Mouse (Mus musculus): ENCODE data around the gene Esr2. TPM values are rescaled to one million over a fixed set of nuclear protein-coding genes. Genes with fewer than 3 reads are reported as not detected.
A peak's percentile ranks its signal among the peaks of the same experiment; 100 is the strongest.
"Not testable (repeated sequence)": the region's sequence is repeated elsewhere in the genome, so short reads cannot be mapped to it uniquely, and the experiment has no call there.

Gene Esr2
- total RNA-seq, 2 experiments from 2014 or later, result not detected

DNA sequence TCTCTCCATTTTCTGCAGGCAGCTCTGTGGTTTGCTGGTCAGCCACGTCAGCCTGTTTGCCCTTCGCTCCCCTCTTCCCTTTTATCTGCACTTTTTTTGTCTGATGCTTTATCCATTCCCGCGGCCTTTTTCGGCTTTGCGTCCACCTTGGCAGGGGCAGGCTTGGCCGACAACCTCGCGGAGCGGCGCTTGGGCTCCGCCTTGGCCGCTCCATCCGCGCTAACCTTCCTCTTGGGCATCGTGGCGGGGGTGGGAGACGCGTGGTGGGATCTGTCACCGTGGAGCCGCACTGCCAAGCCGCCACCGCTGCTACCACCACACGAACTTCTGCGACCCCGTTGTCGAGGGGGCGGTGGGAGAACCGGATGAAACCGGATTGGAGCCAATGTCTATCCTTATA is 24.7 kb downstream of the Esr2 start:
- not testable (repeated sequence) for DNase-seq

DNA sequence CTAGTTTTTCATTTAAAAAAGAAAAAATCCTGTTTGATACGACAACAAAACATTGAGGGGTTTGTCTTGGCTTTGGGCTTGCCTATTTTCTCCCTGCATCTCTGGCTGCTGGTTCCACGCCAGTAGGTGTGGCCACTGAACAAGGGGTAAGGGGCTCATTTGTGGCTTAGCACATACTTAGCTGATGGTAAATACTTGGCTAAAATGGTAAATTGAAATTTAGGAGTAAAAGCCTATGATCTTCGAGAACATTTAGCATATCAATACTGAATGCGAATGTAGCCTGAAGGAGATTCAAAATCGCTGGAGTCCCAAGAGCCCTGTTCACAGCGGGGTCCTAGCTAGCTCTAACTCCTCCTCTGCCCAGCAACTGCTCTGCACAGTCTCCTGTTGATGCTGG is 40.4 kb downstream of the Esr2 start:
- DNase-seq, result no peak

DNA sequence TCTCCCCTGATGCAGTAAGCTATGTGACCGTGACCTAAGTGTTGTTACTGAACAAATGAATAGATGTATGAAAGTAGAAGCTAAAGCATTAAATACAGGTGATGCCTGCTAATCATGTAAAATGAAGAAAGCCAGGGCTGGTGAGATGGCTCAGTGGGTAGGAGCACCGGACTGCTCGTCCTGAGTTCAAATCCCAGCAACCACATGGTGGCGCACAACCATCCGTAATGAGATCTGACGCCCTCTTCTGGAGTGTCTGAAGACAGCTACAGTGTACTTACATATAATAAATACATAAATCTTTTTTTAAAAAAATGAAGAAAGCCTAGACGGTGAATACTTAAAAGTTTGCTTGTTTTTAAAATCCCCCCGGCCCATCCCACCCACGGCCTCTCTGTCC is 44.0 kb downstream of the Esr2 start:
- not testable (repeated sequence) for DNase-seq

DNA sequence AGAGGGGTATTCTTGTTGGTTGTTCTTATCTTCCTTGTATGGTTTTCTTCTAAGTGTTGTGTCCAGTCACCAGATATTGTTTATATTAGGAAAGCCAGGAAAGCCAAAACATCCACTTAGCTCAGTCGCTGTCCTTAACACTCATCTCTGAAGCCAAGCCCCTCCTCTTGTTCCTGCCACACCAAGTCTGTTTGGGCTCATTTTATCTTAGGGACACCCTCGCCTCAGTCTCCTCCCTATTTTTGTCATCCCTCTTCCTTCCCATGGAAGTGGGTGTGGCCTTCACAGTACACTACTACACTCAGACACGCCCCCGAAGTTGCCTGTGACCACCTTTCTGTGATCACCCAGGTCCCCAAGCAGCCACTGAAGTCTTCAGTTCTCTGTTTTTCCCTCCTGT is 44.5 kb downstream of the Esr2 start:
- no peak for DNase-seq

DNA sequence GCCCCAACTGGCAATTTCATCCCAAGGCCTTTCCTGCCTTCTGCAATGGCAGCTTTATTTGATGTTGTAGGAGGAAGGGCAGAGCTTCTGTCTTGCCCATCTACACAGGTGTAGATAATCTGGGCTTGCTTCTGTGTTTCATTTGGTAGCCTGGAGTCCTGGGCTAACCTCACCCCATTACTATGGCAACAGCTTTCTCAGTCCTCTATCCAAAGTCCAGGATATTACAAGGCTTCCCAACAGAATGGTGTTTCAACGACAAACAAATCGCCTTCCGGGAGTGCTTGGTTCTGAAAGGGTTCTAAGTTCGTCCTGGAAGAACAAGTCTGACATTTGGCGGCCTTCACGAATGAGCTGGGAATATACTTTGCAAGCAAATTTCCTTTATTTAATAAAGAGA is 46.2 kb downstream of the Esr2 start:
- DNase-seq, result no peak

DNA sequence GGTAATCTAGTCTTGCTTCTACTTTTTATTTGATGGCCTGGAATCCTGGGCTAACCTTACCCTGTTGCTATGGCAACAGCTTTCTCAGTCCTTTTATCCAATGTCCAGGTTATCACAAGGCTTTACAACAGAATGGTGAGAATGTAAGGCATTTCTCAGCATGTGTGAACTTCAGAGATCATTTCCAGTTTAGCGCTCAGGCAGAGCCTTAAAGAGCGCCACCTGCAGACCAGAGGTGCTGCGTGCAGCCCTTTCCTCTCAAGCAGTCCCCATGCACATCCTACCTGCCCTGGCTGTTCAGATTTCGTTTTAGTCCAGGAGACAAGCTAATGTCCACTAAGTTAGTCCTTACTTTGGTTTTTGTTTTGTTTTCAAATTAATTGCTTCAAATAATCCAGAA is 46.8 kb downstream of the Esr2 start:
- no peak for DNase-seq

DNA sequence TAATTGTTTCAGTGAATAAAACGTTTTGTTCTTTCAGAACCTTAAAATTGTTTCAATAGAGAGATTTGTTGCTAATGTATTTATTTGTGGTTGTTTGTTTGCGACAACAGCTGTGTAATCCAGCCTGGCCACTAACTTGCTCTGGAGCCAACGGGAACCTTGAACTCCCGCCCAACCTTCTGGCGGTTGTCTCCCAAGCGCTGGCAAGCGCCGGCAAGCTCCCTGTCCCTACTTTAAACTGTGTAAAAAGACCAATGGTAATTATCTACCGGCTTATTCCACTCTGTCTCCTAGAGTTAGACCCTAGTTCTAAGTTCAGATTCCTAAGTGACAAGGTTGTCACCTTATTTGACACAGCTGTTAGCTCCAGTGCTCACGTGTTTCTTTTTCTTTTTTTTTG is 48.2 kb downstream of the Esr2 start:
- DNase-seq, result peak; percentile 52

DNA sequence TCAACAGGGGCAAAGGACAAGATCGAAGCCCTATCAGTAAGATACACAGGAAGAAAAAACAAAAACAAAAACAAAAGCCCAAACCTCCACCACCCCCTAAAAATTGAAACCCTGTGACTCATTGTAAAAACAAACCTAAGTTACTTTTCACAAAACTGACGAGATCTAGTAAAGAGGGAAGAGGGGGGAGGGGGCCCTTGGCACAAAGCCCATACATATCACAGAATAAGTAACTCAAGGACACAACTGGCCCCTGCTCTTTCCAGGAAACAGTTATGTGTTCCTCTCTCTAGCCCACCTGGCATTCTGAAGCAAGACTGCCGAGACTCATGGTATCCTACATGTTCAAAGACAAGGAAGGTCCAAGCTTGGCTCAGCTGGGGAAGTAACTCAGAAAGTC is 48.8 kb downstream of the Esr2 start:
- DNase-seq, result no peak

DNA sequence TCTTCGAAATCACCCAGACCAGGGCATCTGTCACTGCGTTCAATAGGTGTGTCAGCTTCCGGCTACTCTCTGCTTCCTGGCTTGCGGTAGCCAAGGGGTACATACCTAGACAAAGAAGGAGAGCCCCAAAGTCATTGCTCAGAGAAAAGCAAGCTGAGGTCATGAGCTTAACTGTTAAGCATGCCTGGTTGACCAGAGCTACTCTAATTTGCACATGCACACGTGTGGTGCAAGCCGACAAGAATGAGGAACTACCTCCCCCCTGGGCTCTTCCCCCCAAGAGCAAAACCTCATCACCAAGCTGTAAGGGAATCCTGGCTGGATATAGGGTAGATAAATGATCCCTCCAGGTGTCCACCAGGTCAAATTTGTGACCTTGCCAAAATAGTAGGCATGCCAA is 53.8 kb downstream of the Esr2 start:
- no peak for DNase-seq

DNA sequence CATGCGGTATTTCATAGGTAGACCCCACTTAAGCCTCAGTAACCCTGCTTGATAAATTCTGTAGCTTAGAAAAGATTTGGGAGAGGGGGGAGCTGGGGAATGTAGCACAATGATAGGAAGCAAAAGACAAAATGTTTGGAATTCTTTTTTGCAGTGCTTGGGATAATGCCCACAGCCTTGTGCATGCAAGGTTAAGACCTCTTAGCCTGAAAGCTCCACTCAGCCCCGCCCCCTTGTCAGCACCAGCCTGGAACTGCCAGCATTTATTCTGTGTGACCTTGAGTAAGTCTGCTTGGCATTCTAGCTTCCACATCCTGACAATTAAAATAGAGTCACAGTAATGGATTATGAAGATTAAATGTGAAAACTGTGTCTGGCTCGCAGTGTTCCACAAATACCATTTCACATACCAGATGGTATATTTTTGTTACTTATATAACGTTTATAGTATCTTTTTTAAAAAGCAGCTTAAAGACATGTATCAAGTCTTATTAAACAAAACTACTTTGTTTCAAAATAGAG is 59.4 kb downstream of the Esr2 start:
- no peak for DNase-seq

DNA sequence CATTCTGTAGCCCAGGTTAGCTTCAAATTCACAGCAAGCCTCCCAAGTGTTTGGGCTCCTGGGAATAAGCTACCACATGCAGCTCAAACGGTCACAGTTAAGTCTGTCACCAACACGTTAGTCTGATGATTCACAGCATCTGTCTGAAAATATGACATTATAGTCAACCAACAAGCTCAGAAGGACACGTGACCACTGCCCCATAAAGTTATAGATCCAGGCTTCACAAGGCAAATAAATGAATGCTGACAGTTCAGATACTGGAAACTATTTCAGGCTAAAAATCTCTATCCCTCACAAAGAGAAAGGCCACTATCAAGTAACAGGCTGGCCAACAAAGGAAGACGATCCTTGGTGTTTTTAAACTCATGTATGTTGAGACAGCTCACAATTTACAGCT is 60.5 kb downstream of the Esr2 start:
- no peak for DNase-seq

DNA sequence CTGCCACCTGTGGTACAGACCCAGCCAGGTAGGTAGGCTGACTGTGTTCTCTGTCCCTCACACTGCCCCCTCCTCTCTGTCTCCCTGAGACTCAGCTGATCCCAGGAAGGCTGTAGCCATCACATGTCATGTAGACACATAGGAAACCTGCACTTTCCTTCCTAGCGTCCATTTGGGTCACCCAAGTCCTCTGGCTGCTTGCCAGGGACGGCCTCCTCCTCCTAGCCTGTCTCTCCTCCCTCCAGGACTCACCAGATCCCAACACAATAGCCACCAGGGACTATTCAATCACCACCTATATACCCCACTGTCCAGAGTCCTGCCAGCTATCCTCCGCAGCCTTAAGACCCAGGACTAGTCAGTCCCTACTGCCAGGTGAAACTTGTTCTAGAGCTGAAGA is 66.0 kb downstream of the Esr2 start:
- no peak for DNase-seq

DNA sequence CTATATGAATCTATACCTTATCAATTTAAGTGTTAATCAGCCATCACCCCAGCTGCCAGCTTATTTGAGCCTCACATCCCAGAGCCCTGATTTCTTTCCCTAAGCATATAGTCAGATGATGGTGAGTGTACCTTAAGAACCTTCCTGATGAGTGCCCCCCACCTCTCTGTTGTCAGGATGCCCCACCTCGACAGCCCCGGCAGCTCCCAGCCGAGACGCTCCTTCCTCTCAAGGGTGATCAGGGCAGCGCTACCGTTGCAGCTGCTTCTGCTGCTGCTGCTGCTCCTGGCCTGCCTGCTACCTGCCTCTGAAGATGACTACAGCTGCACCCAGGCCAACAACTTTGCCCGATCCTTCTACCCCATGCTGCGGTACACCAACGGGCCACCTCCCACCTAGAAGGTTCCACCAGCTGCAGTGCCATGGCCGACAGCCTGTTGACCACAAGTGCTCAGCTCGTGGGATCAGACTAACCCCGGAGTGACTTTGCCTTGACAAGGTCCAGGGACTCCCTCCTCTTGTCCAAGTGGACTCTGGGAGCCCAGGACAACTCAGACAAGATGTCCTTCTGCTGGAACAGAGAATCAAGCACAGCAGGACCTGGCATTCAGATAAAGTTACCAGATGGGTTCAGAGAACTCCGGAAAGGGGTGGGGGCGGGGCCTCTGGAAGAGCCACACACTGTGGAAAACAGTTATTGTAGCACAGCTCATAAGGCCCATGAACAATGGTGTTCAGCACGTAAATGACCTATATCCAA is 67.2 kb downstream of the Esr2 start:
- DNase-seq, result no peak

DNA sequence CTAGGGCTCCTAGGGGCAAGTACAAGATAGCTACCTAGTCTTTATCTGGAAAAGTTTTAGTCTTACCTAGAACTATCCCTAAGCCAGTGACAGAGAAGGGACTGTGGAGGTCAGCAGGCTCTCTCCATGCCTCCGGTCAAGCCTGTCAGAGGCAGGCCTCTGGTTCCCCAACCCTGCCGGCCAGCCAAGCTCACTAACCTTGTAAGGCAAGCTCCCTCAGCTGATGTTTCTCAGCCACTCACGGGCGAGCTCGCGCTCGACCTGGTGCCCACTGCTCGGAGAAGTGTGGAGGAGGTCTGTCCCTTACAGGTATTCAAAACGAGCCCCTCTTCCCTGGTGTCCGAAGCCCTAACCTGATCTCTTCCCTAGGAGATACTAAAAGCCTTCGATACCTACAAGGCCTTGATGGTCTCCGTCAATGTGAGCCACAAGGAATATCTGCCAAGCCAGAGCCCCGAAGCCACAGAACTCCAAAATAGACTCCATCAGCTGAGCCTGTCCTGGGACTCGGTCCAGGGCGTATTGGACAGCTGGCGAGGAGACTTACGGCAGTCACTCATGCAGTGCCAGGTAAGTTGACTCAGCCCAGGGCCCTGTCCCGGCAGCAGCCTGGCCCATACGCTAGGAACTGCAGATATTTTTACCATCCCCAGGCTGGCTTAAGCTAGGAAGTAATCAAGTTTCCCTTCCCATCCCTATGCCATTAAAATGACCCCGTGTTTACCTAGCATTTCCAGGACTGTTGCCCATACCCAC is 72.3 kb downstream of the Esr2 start:
- DNase-seq, result peak; percentile 87

DNA sequence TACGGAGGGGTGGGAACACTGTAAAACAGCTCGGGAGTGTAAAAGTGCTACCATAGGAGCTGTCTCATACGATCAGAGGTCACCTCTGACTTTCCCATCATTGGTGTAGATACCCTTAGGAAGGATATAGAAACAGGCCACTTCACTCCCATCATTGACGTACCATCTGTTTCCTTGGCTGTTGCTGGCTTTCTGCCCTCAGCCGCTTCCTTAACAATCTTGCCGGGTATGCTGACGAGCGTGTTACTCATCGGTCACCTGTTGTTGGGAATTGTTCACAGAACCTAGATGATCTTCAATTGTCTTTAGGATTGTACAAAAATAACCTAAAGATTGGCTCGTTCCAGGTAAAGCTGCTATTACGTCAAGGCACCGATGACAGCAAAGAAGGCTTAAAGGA is 74.4 kb downstream of the Esr2 start:
- no peak for DNase-seq

DNA sequence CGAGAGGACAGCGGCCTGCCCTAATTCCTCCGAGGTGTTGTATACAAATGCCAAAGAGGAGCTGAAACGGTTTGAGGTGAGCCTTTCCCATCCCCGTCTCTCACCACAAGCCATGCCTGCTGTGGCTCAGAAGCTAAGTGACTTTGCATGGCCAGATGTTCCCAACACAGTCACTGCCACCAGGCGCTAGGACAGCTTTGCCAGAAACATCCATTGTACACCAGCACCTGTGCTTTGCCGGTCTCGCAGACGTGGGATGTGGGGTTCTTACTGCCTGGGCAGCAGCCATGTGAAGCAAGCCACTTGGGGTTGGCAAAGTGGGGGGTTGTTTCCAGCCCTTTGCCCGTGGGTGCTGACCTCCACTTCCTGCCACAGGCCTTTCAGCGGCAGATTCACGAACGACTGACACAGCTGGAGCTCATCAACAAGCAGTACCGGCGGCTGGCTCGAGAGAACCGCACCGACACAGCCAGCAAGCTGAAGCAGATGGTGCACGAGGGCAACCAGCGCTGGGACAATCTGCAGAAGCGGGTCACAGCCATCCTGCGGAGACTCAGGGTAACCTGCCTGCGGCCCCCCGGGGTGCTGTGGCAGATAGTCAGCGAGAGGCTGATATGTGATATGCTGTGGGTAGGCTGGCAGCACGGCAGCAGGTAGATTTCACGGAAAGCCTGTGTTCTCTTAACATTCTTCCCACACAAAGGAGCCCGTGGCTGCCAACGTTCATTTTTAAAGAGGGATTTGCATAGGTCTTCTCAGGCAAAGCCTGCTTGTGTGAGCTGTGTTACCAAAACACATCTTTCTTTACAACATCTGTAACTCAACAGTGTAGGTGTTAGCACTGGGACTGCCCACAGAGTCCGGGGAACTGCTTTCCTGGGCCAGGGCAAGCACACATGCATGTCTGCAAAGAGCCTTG is 81.7 kb downstream of the Esr2 start:
- no peak for DNase-seq

DNA sequence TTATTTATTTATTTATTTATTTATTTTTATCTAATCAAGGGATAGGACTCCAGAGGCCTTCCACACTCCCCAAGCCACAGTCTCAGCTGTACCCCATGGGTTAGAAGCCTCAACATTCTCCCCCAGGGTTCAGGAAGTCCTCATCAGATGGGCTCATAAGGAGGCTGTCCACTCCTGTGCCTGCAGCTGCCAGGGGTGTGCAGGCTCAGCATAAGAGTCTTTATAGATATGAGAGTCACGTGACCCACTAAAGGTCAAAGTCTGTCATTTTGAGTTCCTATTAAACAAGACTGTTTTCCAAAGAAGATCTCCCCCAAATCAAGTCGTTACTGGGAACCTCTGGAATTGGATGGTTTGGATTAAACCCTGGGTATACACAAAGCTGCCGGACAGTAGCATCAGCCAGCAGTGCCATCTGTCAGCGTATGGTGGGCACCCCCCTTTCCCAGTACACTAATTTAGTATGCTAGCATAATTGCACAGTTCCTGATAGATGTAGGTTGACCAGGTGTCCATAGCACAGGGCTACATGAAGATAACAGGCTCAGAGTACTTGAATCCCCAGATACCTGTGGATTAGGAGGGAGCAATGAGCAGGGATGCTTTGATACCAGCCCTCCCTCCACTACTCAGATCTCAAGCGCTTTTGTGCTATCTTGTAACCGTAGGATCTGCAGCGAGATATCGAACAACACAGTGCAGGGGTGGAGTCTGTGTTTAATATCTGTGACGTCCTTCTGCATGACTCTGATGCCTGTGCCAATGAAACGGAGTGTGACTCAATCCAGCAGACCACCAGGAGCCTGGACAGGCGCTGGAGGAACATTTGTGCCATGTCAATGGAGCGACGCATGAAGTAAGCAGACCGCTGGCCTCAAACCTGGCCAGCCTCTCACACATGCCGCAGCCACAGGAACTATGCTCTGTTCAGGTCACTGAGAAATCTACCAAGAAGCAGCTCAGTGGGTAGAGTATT is 83.2 kb downstream of the Esr2 start:
- DNase-seq, result no peak

DNA sequence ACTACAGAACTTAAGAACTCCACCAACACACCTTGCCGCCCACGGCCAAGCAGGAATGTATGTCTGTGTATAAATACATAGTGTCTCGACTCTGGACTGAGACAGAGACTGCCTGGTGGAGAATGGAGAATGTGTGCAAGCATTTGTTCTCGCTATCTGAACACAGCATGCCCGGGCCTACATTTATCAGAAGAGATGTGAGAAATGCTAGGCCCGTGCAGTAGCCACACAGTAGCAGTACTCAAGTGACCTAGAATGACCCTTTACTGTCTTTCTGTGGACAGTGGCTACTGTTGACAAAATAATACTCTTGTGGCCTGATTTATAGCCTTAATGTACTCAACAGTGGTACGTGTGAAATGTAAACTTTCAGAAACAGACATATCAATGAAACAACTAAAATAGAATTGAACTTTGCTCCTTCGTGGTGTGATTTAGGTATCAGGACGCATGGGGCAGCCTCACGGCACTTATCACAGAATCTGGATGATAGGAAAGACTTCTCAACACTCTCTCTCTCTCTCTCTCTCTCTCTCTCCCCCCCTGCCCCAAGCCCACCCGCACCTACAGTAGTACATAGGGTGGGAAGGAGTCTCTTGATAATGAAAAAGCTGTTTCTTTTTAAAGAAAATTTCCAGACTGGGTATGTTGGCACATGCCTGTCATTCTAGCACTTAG is 84.1 kb downstream of the Esr2 start:
- no peak for DNase-seq

DNA sequence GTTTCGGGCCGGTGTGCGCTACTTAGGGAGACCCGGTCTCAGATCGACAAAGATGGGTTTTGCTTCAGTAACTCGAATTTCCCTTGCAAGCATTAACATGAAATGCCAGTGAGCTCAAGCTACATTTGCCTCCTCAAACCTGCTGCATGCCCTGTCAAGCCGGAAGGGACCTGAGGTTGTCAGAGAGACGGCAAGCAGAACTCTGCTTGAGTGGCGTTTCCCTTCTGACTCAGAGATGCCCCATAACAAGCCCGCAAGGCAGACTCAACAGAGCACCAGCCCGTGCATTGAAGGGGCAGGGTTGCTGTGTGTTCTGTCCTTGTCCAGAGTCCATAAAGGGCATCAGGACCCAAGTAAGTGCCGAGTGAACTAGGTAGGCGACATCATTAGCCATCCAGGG is 90.0 kb downstream of the Esr2 start:
- DNase-seq, result no peak
